Mouse (Mus musculus) retina, embryonic 14.5 days (tissue): ENCODE results near the gene Zdhhc6.

Experiments
- DNase-seq: peaks from one replicate; pipeline ENCODE4 v3.0.0-alpha.2; 2015; ENCODE audit warnings: low spot score

Gene Zdhhc6

DNA sequence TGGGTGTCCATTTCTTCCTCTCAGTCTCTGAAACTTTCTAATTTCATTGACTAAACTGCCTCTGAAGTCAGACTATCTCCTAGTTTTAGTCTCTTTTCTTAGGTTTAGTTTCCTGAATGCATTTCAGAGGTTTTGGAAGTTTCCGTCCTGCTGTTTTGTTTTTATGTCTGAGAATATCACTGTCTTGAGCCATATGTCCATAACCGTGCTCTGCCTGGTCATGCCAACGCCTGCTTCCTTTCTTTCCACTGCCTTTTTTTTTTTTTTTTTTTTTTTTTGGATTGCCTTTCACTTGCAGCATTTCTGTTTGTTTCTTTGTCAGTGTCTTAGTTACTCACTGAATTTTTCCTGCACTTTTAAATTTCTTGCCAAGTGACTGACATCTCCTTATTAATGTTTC, 15.3 kb downstream of the Zdhhc6 start:
- no peak for DNase-seq

DNA sequence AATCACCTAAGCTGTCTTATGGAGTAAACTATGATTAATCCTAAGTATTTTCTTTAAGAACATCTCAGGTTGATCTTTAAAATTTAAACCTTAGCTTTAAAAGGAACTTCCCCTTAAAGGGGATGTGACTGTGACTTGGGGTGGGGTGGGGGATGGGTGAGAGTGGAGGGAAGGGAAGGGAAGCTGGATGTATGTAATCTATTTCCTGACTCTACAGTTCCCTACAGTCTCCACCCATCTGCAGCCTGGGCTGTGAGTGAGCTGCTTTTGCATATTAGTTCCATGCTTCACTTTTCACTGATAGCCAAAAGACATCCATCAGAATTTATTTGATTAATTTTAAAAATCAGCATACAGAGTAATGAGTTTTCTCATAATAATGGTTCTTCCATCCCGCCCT, 16.5 kb downstream of the Zdhhc6 start:
- no peak for DNase-seq

DNA sequence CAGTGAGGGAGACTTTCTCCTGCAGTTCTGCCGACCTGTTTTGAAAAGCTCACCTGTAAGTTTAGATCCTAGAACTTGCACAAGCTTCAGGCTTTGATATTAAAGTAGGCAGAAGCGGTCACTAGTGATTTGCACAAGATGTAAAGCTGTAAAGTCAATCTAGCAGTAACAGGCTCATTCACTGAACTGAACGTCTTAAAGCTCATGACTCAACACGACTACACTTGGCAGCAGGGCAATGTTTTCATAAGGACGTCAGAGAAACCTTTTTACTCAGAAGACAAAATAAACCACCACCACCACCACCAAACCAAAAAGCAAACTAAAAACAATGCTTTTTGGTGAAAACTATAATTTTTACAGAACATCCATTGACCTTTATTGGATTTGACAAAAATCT, 17.9 kb downstream of the Zdhhc6 start:
- DNase-seq = no peak

DNA sequence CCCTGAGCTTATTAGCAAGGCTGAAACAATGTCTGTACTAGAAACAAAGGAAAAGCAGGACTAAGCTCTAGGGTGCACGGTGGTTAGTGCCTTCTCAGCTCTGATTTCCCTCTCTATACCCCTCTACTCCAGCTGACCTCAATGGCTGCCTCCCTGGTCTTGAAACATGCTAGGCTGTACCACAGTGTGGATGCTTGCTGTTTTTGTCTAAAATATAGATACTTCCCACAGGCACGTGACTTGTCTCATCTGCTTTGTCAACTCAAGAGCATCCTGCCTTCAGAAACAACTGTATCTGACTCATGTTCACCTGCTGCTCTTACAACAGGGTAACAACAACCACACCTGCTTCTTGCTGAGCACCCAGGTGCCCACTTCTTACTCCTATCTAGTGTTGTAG, 18.3 kb downstream of the Zdhhc6 start:
- DNase-seq = no peak

DNA sequence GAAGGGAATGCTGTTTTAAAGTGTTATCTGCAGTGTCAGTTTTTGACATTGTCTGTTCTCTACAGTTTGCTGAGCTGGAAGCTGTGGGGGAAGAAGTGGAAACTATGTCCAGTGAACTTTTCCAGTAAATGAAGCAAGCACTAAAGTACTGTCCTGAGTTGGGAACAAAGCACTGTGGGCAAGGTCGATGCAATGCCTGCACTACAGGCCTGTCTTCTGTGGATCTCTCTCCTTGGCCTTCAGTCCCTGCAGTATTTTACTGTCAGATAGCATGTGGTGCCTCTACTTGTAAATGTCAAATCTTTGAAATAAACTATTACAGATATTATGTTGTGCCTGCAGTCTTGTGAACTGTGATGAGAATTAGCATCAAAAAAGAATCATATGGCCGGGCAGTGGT, 19.5 kb downstream of the Zdhhc6 start:
- DNase-seq = no peak

DNA sequence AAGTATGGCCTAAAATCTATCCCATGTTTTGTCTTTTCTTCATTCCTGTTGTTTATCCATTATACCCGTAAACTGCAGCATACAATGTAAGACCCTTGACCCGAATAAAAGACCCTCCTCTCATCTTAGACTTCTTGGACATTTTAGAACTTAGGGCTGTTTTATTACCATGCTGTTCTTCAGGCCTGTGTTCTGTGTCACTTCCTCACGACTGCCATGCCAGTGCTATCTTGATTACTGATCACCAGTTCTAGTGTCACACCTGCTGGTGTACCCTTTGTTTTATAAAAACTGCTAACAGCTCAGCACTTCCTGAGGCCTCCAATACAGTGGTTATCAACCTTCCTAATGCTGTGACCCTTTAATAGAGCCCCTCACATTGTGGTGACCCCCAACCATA, 20.3 kb downstream of the Zdhhc6 start:
- no peak for DNase-seq

DNA sequence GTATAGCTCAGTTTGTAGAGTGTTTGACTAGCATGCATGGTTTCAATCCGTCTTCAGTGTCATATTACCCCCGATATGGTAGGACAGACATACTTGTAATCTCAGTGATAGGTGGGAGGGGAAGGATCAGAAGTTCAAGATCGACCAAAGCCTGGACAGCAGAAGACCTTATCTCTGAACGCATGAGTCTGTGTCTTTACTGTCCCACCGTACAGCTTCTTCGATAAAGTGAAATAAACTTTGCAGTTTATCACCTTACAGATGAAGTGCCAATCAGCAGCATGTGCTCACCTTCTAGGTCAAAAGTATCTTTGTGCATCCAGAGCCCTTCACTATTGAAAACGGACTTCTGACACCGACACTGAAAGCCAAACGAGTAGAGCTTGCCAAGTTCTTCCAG, 20.8 kb downstream of the Zdhhc6 start:
- DNase-seq = no peak

DNA sequence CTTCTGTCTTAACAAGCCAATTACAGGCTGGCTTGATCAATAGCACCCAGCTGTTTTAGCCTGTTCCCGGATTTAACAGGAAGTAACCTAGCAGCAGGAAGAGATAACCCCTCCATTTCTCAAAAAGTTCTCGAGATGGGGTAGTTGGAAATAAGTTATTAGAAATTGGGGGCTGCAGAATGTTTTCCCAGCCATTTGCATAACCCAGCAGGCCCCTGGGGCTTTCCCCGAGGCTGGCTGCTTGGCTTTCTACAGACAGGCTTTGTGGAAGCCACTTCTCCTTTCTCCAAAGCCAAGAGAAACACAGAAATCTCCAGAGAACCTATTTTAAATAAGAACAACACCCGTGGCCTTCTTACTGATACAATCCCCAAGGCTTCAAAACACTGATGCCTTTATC, 22.7 kb downstream of the Zdhhc6 start:
- no peak for DNase-seq

DNA sequence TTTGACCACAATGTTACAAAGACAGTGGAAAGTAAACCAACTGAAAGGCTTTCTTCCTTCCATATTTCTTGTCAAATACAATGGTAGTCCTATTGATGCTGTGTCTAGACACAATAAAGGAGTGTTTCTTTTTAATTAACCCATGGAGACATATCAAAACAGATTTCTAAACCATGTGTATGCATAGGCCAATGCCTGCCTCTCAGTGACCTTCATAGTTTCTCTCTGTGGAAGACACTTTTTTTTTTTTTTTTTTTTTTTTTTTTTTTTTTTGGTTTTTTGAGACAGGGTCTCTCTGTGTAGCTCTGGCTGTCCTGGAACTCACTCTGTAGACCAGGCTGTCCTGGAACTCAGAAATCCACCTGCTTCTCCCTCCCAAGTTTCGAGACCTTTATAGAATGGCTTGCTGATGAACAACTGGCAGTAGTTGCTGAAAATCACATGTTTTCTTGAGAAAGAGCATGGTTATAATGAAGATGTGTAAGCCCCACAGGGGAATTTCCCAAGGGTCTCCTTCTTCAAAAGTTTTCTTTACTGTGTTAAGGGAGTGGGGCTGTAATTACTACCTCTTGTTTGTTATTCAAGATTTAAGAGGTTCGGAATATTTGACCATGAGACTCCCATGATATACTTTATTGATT, 23.5 kb downstream of the Zdhhc6 start:
- DNase-seq = peak; percentile 7

DNA sequence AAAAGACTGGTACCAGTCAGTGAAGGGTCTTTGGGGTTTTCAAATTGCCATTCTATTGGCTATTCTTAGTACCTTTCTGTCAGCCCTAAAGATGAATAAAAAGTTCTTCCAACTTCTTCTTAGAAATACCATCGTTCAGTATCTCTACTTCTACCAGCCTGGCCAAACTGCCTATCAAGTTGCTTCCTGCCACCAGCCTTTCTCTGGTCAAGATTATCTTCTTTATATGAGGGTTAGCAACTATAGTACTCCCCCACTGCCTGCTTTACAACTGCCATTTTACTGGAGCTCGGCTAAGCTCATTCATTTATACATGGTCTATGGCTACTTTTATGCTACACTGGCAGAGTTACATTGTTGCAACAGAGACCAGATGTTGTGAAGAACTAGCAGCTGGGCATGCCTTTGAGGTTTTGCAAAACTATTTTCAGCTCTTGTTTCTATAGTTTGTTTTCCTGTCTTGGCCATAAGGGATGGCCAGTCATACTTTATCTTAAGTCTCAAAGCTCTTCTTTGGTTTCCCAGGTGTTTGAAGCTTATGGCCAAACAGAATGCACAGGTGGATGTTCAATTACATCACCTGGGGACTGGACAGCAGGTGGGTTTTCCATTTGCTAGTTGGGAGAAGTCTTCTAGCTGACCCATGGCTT, 25.1 kb downstream of the Zdhhc6 start:
- DNase-seq = no peak

DNA sequence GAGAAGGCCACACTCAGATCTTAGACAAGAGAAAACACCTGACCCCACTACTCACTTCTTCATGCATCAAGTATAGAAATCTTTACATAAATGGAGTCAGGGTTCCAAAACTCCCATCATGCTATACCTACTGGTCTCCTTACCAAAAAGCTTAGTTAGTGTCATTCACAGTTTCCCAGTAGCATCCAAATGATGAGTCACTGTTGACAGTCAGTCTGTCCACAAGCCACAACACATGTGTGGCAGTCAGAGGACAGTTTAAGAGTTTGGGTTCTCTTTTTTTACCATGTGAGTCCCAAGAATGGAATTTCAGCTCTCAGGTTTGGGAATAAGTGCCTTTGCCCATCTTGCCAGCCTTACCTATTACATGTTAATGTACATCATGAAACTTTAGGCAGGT, 26.9 kb downstream of the Zdhhc6 start:
- no peak for DNase-seq

DNA sequence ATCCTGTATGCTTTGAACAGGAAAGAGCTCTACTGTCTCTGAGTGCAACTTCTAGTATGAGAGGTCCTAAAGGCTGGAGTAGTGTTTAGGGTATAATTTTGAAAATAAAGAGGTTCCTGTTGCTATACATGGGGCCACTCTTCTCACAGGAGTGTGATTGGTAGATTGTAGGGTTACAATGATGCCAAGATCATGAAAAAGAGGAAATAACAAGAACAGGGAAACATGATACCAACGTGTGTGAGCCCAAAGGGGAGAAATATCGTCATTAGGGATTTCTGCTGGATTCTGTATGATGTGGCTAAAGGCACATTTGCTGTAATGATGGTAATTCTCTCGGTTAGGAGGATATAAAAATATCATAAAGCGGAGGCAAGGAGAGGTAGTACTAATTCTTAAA, 29.8 kb downstream of the Zdhhc6 start:
- DNase-seq = no peak

DNA sequence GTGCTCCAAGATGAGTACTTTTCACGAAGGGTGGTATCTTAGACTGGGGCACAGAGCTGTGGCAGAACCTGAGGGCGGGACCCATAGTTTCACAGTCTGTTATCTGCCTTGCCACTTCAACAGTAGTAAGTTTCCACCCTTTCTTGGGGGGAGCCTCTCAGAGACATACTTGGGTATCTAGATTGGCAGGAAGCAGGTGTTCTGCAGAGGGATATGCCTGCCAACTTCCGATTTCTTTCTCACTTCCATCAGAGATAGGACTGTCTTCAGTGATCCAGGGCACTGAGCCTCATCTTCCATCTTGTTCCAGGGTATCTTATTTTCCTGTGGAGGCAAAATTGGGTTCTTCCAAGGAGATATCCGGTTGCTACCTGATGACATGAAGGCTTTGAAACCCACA, 31.7 kb downstream of the Zdhhc6 start:
- DNase-seq = no peak

DNA sequence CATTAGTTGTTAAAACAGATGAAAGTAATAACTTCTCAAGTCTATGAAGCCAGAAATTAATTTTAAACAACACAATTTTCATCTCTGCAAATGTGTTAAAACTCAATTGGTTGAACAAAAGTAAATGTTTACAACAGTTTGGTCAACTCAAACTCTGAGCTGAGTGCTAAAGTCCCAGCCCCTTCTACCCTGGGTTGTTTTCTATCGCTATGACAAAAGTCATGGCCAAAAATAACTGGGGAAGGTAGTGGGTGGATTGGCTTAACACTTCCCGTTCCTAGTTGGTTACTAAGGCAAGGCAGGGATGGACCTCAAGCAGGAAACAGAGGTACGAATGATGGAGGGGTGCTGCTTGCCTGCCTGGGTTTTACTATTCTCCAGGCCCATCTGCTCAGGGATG, 39.1 kb downstream of the Zdhhc6 start:
- DNase-seq = no peak

DNA sequence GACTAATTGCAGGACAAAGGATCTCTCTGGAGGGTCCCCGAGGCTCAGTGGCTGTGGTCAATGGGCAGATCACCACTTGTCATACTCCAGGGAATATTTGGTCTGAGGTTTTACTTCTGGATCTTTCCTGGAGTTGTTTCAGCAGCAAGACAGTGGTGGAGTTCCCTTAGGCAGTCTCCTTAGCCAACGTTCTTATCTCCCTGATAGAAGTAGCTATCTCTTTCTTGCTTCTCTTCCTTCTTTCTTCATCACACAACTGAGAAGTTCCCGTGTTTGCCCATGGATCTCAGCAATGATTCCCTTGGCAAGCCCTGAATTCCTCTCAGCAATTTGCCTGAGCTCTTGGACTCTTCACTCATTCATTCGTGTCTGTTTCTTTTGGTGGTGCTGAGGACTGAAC, 39.7 kb downstream of the Zdhhc6 start:
- DNase-seq = no peak

DNA sequence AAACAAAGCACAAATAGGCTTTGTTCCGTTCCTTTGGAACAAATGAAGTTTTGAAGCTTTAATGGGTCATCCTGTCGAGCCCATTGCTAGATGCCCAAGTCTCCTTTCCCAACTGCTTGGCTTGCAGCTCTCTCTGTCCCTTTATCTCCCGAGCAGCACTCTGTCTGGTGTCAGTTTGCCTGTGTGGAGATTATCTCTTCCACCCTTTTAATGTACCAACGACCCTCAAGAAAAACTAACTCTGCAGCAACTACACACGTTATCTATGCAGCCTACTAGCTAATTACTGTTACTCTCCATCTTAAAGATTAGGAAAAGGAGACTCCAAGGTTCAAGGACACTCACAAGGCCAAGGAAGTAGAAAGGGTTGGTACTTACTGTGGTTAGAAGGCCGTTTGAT, 42.5 kb downstream of the Zdhhc6 start:
- DNase-seq = no peak

DNA sequence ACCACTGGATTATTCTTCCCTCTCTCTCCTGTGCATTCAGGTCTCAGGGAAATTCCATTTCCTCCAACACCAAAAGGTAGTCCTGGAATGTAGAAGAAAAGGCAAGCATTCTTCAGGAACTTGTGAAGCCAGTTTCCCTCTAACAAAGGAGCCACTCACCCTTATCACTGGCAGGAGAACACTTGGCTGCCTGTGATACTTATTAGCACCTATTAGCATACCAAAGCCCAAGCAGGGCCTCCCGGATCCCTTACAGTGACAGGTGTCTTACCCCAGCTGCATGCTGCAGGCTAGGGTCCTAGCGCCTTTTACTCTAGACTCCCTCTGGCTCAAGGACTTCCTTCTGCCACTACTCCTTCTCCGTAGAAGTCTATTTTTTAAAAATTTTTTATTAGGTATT, 44.4 kb downstream of the Zdhhc6 start:
- no peak for DNase-seq

DNA sequence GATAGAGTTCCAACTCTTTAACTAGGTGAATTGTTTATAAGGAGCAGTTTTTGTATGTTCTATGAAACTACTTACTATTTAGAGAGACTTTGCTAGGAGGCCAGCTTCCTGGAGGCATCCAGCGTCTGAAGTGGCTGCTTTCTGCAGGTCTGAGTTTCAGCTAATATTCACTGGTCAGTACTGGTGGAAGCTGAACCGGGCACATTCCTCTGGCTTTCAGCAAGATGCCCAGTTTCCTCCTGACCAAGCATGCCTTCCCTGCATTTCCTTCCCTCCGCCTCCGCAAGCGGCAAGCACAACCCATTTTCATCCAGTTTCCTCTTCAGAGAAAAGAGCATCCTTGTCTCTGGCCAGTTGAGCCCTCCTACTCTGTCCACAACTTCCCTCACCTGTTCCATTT, 46.8 kb downstream of the Zdhhc6 start:
- DNase-seq = no peak

DNA sequence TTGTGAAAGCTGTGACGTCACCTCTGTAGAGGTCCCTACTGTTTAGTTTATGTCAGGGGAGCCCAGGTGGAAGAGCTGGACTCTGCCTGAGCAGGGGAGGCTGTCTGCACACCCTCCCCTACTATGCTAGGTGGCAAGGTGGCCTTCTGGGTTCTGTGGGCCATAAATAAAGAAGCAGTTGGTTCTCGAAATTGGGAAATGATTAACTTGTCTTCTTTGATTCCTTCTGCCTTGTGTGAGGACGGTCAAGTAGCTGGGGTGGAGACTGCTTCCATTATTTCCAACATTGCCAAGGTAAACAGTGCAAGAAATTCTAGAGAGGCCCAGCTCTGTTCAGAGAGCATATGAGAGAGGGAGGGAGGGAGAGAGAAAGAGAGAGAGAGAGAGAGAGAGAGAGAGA, 47.7 kb downstream of the Zdhhc6 start:
- no peak for DNase-seq

DNA sequence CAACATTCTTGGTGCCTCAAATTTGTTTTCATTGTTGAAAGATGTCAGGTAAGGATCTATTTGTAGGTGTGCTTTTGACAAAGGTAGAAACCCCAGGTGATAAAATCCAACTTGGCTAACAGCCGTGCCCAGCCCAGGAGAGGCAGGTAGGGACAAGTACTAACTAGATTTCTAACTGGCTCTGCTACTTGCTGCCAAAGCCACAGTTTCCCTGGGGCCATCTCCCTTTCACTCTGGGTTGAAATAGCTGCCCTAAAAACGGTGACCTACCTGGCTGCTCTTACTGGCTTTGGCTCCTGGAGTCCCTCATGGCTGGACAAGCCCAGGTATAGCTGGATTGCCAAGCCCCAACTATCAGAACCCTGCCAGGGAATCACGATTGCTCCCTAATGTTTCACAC, 49.0 kb downstream of the Zdhhc6 start:
- no peak for DNase-seq

DNA sequence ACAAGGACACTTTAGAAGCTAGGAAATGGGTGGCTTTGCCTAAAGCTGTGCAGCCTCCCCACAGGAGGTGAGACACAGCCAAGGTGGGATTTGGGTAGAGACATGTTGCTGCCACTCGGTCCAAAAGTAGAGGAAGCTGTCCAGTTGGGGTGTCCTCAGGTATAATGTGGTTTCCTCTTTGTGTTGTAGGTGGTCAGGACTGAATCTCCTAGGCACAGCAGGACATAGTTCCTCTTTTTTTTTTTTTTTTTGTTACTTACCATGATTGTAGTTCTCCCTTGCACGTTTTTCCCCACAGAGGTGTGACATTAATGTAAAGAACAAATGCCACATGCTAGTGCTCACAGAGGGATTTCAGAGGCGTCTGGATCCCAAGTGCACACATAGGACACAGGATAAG, 50.6 kb downstream of the Zdhhc6 start:
- no peak for DNase-seq

DNA sequence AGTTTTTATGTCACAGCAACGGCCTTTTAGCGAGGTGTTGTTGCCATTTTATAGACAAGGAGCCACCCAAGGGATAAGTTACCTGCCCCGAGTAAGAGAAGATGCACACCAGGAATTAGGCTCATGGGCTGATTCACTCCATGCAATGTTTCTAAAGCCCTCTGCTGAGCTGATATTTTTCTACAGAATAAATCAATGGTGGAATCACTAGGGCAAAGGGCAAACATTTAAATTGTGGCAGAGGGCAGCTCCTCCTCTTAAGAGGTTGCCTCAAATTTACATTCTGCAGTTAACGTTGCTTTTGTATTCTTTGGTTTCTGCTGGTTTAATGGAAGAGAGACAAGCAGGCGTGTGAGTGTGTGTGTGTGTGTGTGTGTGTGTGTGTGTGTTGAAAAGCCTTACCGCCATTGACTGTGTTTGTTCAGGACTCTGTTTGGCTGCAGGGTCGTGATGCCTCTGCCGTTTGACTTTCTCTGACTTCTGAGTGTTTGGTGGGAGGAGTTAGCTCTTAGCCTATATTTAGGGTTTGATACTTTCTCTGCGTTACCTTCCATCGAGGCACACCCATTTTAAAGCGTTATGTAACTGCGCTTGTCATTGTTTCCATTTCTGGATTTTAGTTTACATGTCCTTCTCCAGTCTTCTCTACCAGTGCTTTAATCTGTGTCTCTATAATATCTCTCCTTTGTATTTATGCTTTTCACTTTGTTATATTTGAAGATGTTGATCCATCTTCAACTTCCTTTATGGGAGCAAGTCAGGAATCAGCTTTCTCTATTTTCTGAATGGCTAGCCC, 55.2 kb downstream of the Zdhhc6 start:
- no peak for DNase-seq

DNA sequence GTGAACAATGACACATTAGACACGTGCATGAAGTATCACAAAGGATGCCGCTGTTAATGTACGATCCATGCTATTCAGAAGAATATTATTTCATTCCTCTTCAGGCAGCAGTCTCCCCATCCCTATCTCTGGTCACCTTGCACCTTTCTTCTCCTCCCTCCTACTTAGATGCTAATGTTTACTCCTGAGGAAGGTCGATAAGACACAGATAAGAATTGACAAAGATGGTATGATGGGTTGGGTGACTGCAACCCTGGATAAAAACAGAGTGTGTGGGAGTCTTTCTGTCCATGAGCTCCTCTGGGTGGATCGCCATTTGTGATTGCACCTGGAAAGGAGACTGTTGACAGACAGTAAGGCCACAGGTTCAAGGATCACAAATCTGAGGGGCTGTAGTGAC, 57.3 kb downstream of the Zdhhc6 start:
- DNase-seq = no peak
